Mouse (Mus musculus) bone marrow, adult 2 months (tissue): ENCODE measurements at regions not wholly inside any gene's neighbourhood (a gene's known extent, or its start where the extent isn't known, plus 50 kb on each side); places are given as distances from the start of the nearest gene placed in this dataset.

ENCODE experiments used
- CTCF ChIP-seq: fragments of 200-500 bp; IDR thresholded peaks from 2 replicates; pipeline ENCODE4 v1.5.1; 2011; ENCODE audit warnings: low read length, control low read depth; ENCODE audit not compliant: control insufficient read depth, insufficient read depth
- POLR2A ChIP-seq: fragments of 200-500 bp; IDR thresholded peaks from 2 replicates; pipeline ENCODE4 v1.6.1; 2011; ENCODE audit warnings: low read depth, mild to moderate bottlenecking, control low read depth, low read length, borderline replicate concordance; ENCODE audit not compliant: control insufficient read depth

GRCm38 (mm10) chr6:24342056-24342455 lies 172.8 kb downstream of the Iqub start:
- TF ChIP-seq CTCF = no peak
- no peak for TF ChIP-seq POLR2A
